Mouse (Mus musculus): ENCODE measurements around the gene Tmem35b. TPM values are rescaled to one million over a fixed set of nuclear protein-coding genes. Genes with fewer than 3 reads are reported as not detected.

Tmem35b gene
- polyA plus RNA-seq, 1 experiment from 2014 or later: 19.7 TPM

- peaks cover 17% of the 10 kb centered on the region for H3K27me3 ChIP-seq (replicated peaks; ENCODE audit: insufficient read depth, low read length)
- no peak for DNase-seq (ENCODE audit: low spot score)
- TF ChIP-seq EP300 (IDR thresholded peaks at IDR 0.05): no peak
- TF ChIP-seq CTCF (IDR thresholded peaks at IDR 0.05): no peak
- peak within 1 kb of the TSS; percentile 100 for H3K4me2 ChIP-seq (replicated peaks; ENCODE audit: low read depth, low read length)
- peak; percentile 64 for ATAC-seq
- 0 out of 2 replicates have a peak, but pooled peaks cover 3% of the 10 kb centered on the region for H3K4me1 ChIP-seq (ENCODE audit: insufficient read depth, low read depth, low read length)
- no peak within 1 kb of the TSS for H3K9ac ChIP-seq (replicated peaks; ENCODE audit: low read depth)
- no peaks in the 10 kb centered on the region for H3K9me3 ChIP-seq (ENCODE audit: low read length)
- under 1% methylated on average over 23 of the region's 67 CpGs for WGBS
- no peak within 1 kb of the TSS for H3K27ac ChIP-seq (ENCODE audit: low read length)
- H3K36me3 ChIP-seq (ENCODE audit: insufficient read depth, low read length): no peaks in the 10 kb centered on the region
- peak within 1 kb of the TSS; percentile 60 for H3K4me3 ChIP-seq (ENCODE audit: low read depth, low read length)
Observed at GRCm38 (mm10) chr4:127168914-127169345, 45.4 kb downstream of the Tmem35b start, which contains the start of gene Dlgap3. Dlgap3 (plus strand) TSS chr4:127169204.

GRCm38 (mm10) chr4:127169346-127170221 is 46.1 kb downstream of the Tmem35b start:
- Histone ChIP-seq H3K27me3 (replicated peaks; ENCODE audit: insufficient read depth, low read length) (peaks cover 17% of the 10 kb centered on the region), H3K9me3 (ENCODE audit: low read length) (no peaks in the 10 kb centered on the region), H3K36me3 (ENCODE audit: insufficient read depth, low read length) (no peaks in the 10 kb centered on the region), H3K27ac (ENCODE audit: low read length) (no peak overlapping the region), H3K4me1 (ENCODE audit: insufficient read depth, low read depth, low read length) (0 out of 2 replicates have a peak, but pooled peaks cover 3% of the 10 kb centered on the region), H3K9ac (replicated peaks; ENCODE audit: low read depth) (no peak overlapping the region), H3K4me2 (replicated peaks; ENCODE audit: low read depth, low read length) (peak overlapping the region; percentile 100), H3K4me3 (ENCODE audit: low read depth, low read length) (peak overlapping the region; percentile 60)
- no peak for DNase-seq (ENCODE audit: low spot score)
- no peak for TF ChIP-seq EP300 (IDR thresholded peaks at IDR 0.05)
- no peak for TF ChIP-seq CTCF (IDR thresholded peaks at IDR 0.05)
- WGBS: 3% methylated on average over 35 of the region's 51 CpGs
- ATAC-seq: peak; percentile 14

GRCm38 (mm10) chr4:127170866-127171265 is 47.4 kb downstream of the Tmem35b start:
- no peak overlapping the region for H3K9ac ChIP-seq (replicated peaks; ENCODE audit: low read depth)
- H3K27me3 ChIP-seq (replicated peaks; ENCODE audit: insufficient read depth, low read length): peaks cover 17% of the 10 kb centered on the region
- 0 out of 2 replicates have a peak, but pooled peaks cover 3% of the 10 kb centered on the region for H3K4me1 ChIP-seq (ENCODE audit: insufficient read depth, low read depth, low read length)
- WGBS: 47% methylated on average over 5 of the region's 5 CpGs
- no peak overlapping the region for H3K4me3 ChIP-seq (ENCODE audit: low read depth, low read length)
- H3K27ac ChIP-seq (ENCODE audit: low read length): no peak overlapping the region
- no peaks in the 10 kb centered on the region for H3K36me3 ChIP-seq (ENCODE audit: insufficient read depth, low read length)
- no peak for DNase-seq (ENCODE audit: low spot score)
- H3K4me2 ChIP-seq (replicated peaks; ENCODE audit: low read depth, low read length): no peak overlapping the region
- no peak for ATAC-seq
- H3K9me3 ChIP-seq (ENCODE audit: low read length): no peaks in the 10 kb centered on the region
- TF ChIP-seq EP300 (IDR thresholded peaks at IDR 0.05): no peak
- TF ChIP-seq CTCF (IDR thresholded peaks at IDR 0.05): no peak

- TF ChIP-seq CTCF (IDR thresholded peaks at IDR 0.05): no peak
- no peak for TF ChIP-seq EP300 (IDR thresholded peaks at IDR 0.05)
Observed at GRCm38 (mm10) chr4:127171341-127171905, 47.9 kb downstream of the Tmem35b start.

GRCm38 (mm10) chr4:127172119-127172518 is 48.6 kb downstream of the Tmem35b start:
- H3K4me3 ChIP-seq (ENCODE audit: low read depth, low read length): no peak overlapping the region
- no peak for ATAC-seq
- peaks cover 17% of the 10 kb centered on the region for H3K27me3 ChIP-seq (replicated peaks; ENCODE audit: insufficient read depth, low read length)
- WGBS: 21% methylated on average over 7 of the region's 7 CpGs
- H3K9me3 ChIP-seq (ENCODE audit: low read length): no peaks in the 10 kb centered on the region
- no peak overlapping the region for H3K27ac ChIP-seq (ENCODE audit: low read length)
- H3K36me3 ChIP-seq (ENCODE audit: insufficient read depth, low read length): no peaks in the 10 kb centered on the region
- no peak for TF ChIP-seq EP300 (IDR thresholded peaks at IDR 0.05)
- TF ChIP-seq CTCF (IDR thresholded peaks at IDR 0.05): no peak
- H3K9ac ChIP-seq (replicated peaks; ENCODE audit: low read depth): no peak overlapping the region
- 0 out of 2 replicates have a peak, but pooled peaks cover 3% of the 10 kb centered on the region for H3K4me1 ChIP-seq (ENCODE audit: insufficient read depth, low read depth, low read length)
- H3K4me2 ChIP-seq (replicated peaks; ENCODE audit: low read depth, low read length): no peak overlapping the region
- no peak for DNase-seq (ENCODE audit: low spot score)

More at GRCm38 (mm10) chr4:127171341-127171905, 47.9 kb downstream of the Tmem35b start:
- no peak overlapping the region for H3K27ac ChIP-seq (ENCODE audit: low read length)
- no peak for DNase-seq (ENCODE audit: low spot score)
- H3K4me3 ChIP-seq (ENCODE audit: low read depth, low read length): no peak overlapping the region
- no peak for ATAC-seq
- H3K4me1 ChIP-seq (ENCODE audit: insufficient read depth, low read depth, low read length): 0 out of 2 replicates have a peak, but pooled peaks cover 3% of the 10 kb centered on the region
- peaks cover 17% of the 10 kb centered on the region for H3K27me3 ChIP-seq (replicated peaks; ENCODE audit: insufficient read depth, low read length)
- H3K9ac ChIP-seq (replicated peaks; ENCODE audit: low read depth): no peak overlapping the region
- H3K4me2 ChIP-seq (replicated peaks; ENCODE audit: low read depth, low read length): no peak overlapping the region
- WGBS: 42% methylated on average over 4 of the region's 4 CpGs
- no peaks in the 10 kb centered on the region for H3K36me3 ChIP-seq (ENCODE audit: insufficient read depth, low read length)
- H3K9me3 ChIP-seq (ENCODE audit: low read length): no peaks in the 10 kb centered on the region

DNA sequence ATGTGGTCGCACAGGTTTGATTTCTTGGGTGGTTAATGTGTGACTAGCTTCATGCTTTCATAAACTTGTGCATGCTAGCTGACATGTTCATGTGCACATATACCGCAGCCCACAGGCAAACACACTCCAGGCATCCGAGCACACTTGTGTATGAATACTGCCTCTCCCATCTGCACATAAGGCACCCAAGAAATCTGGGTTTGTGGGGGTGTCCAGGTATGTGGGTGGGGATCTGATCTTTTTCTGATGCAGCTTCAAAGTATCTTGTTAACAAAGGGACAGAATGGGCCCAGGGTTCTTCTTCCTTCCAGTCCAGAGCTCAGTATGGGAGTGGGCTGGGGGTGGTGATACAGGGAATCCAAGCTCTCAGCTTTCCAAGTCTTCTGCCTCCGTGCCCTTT is 49.1 kb downstream of the Tmem35b start:
- Histone ChIP-seq H3K27me3 (replicated peaks; ENCODE audit: insufficient read depth, low read length) (peaks cover 17% of the 10 kb centered on the region), H3K4me3 (ENCODE audit: low read depth, low read length) (no peak overlapping the region), H3K36me3 (ENCODE audit: insufficient read depth, low read length) (no peaks in the 10 kb centered on the region), H3K4me1 (ENCODE audit: insufficient read depth, low read depth, low read length) (0 out of 2 replicates have a peak, but pooled peaks cover 3% of the 10 kb centered on the region), H3K9me3 (ENCODE audit: low read length) (no peaks in the 10 kb centered on the region), H3K9ac (replicated peaks; ENCODE audit: low read depth) (no peak overlapping the region), H3K4me2 (replicated peaks; ENCODE audit: low read depth, low read length) (no peak overlapping the region), H3K27ac (ENCODE audit: low read length) (no peak overlapping the region)
- TF ChIP-seq CTCF (IDR thresholded peaks at IDR 0.05) (no peak), EP300 (IDR thresholded peaks at IDR 0.05) (no peak)
- DNase-seq (ENCODE audit: low spot score) (no peak), ATAC-seq (no peak)
- 55% methylated on average over 4 of the region's 4 CpGs for WGBS
